Mouse (Mus musculus) cortical plate, adult 2 months (tissue): ENCODE results near the gene Spcs2. TPM values are rescaled to one million over a fixed set of nuclear protein-coding genes. Genes with fewer than 3 reads are reported as not detected.
"Not testable (repeated sequence)": the region's sequence is repeated elsewhere in the genome, so short reads cannot be mapped to it uniquely, and the experiment has no call there.

Source experiments
- H3K27ac ChIP-seq: fragments of 200-500 bp; 2 replicates; pipeline ENCODE4 v1.5.1; 2012; ENCODE audit warnings: low read length, control low read depth, inconsistent platforms; ENCODE audit not compliant: insufficient read depth
- H3K4me1 ChIP-seq: fragments of 200-500 bp; 2 replicates; pipeline ENCODE4 v1.6.1; 2011; ENCODE audit warnings: low read length; ENCODE audit not compliant: control insufficient read depth, insufficient read depth
- H3K4me3 ChIP-seq: fragments of 200-500 bp; 2 replicates; pipeline ENCODE4 v1.5.1; 2011; ENCODE audit warnings: mild to moderate bottlenecking, low read length, control low read depth; ENCODE audit not compliant: insufficient read depth
- CTCF ChIP-seq: fragments of 200-500 bp; IDR thresholded peaks from 2 replicates; pipeline ENCODE4 v1.5.1; 2011; ENCODE audit warnings: mild to moderate bottlenecking, control low read depth, low read length; ENCODE audit not compliant: insufficient read depth; ENCODE audit errors: extremely low read depth
- POLR2A ChIP-seq: fragments of 200-500 bp; IDR thresholded peaks from 2 replicates; pipeline ENCODE4 v1.6.1; 2011; ENCODE audit warnings: mild to moderate bottlenecking, low read length, control low read depth; ENCODE audit not compliant: insufficient read depth; ENCODE audit errors: extremely low read depth
- polyA plus RNA-seq: library from polyadenylated mRNA; depleted of rRNA; stranded (reverse); fragments of >200 nt; gene quantifications from 2 replicates; pipeline ENCODE4 v1.2.3, GENCODE M21; 2012

Spcs2 gene
- polyA plus RNA-seq, 1 experiment: 65.2 TPM

- TF ChIP-seq POLR2A: no peak
- TF ChIP-seq CTCF: no peak
- no peaks in the 10 kb centered on the region for H3K4me1 ChIP-seq
- H3K4me3 ChIP-seq: no peak overlapping the region
- no peak overlapping the region for H3K27ac ChIP-seq
Measured at GRCm38 (mm10) chr7:99826096-99826495, 37.2 kb downstream of the Spcs2 start.

GRCm38 (mm10) chr7:99825511-99825910 lies 37.8 kb downstream of the Spcs2 start:
- Histone ChIP-seq H3K27ac (no peak overlapping the region), H3K4me3 (no peak overlapping the region), H3K4me1 (no peaks in the 10 kb centered on the region)
- TF ChIP-seq POLR2A (no peak), CTCF (no peak)

- Histone ChIP-seq H3K4me3 (no peak overlapping the region), H3K4me1 (no peaks in the 10 kb centered on the region), H3K27ac (no peak overlapping the region)
- TF ChIP-seq CTCF (no peak), POLR2A (no peak)
Measured at GRCm38 (mm10) chr7:99824649-99825483, 38.4 kb downstream of the Spcs2 start.

GRCm38 (mm10) chr7:99823045-99823663 lies 40.1 kb downstream of the Spcs2 start:
- H3K4me1 ChIP-seq: no peaks in the 10 kb centered on the region
- no peak overlapping the region for H3K4me3 ChIP-seq
- H3K27ac ChIP-seq: no peak overlapping the region
- no peak for TF ChIP-seq POLR2A
- TF ChIP-seq CTCF: no peak

- Histone ChIP-seq H3K4me1 (no peaks in the 10 kb centered on the region), H3K4me3 (no peak overlapping the region), H3K27ac (no peak overlapping the region)
- TF ChIP-seq POLR2A (no peak), CTCF (no peak)
Measured at GRCm38 (mm10) chr7:99822426-99822825, 40.8 kb downstream of the Spcs2 start.

GRCm38 (mm10) chr7:99821953-99822352 lies 41.3 kb downstream of the Spcs2 start:
- Histone ChIP-seq H3K27ac (no peak overlapping the region), H3K4me1 (no peaks in the 10 kb centered on the region), H3K4me3 (no peak overlapping the region)
- no peak for TF ChIP-seq CTCF

- not testable (repeated sequence) for H3K4me3 ChIP-seq, H3K4me1 ChIP-seq, H3K27ac ChIP-seq
Measured at GRCm38 (mm10) chr7:99818181-99818725, 45.0 kb downstream of the Spcs2 start.

GRCm38 (mm10) chr7:99813394-99813793 lies 49.9 kb downstream of the Spcs2 start:
- H3K27ac ChIP-seq: no peak overlapping the region
- peak; percentile 53 for TF ChIP-seq CTCF
- TF ChIP-seq POLR2A: no peak
- H3K4me3 ChIP-seq: no peak overlapping the region
- H3K4me1 ChIP-seq: no peaks in the 10 kb centered on the region

- H3K4me3 ChIP-seq: no peak overlapping the region
Measured at GRCm38 (mm10) chr7:99811661-99812060, 51.6 kb downstream of the Spcs2 start.

GRCm38 (mm10) chr7:99810814-99811213 lies 52.4 kb downstream of the Spcs2 start:
- TF ChIP-seq CTCF (no peak), POLR2A (no peak)
- Histone ChIP-seq H3K4me1 (no peaks in the 10 kb centered on the region), H3K4me3 (no peak overlapping the region), H3K27ac (no peak overlapping the region)

More at GRCm38 (mm10) chr7:99811661-99812060, 51.6 kb downstream of the Spcs2 start:
- H3K27ac ChIP-seq: no peak overlapping the region
- H3K4me1 ChIP-seq: no peaks in the 10 kb centered on the region
- no peak for TF ChIP-seq CTCF
- TF ChIP-seq POLR2A: no peak

- H3K4me1 ChIP-seq, H3K27ac ChIP-seq, H3K4me3 ChIP-seq: not testable (repeated sequence)
Measured at GRCm38 (mm10) chr7:99807043-99807442, 56.2 kb downstream of the Spcs2 start.
